Comparison of ENCODE assay signal across 8 mouse cellular contexts in the genomic region with DNA sequence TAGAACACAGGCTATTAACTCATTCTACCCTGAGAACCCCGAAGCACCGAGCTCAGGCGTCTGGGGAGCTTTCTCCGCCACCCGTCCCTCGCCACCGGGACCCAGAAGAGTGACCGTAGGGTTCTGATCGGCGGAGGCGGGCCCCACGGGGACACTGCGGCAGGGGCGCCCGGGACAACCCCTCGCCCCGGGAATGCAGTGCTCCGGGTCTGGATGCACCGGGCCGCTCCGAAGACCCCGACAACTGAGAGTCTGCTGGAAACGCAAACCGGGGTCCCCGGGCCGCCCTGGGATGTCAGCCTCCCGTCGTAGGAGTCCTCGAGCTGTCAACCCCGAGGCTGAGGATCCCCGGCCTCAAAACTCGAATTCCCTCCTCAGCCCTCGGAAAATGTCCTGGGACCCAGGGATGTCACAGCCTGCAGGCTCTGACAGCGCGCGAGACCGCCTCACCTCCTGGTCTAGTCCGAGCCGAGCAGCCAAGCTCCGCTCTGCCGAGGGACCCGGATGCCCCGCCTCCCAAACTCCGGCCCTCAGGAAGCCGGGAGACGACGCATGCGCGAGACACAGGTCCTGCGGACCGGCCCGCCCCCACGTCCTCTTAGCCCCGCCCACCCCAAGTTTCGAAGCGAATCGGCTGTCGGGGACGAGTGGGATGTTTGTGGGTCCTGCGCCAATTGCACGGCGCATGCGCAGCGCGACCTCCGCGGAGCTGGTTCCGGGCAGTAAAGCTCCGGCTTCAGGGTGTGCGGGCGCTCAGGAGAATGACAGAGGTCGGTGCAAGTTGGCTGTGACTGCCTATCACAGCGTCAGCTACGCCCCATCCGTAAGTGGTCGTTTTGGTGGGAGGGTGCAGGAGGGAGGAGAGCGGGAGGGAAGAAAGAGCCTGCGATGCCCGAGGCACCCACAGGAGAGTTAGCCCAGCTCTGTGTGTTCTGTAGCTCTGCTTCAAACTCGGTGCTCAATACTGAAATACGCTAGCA. TPM values are rescaled to one million over a fixed set of nuclear protein-coding genes. Genes with fewer than 3 reads are reported as not detected.
A peak's percentile ranks its signal among the peaks of the same experiment; 100 is the strongest.
DNase-seq lines count a peak whose midpoint lies in the region; ATAC-seq and TF ChIP-seq lines count a peak whose summit lies in the region.

A gene (minus strand): TSS at position 509 of the 980 bp plus-strand sequence.
A gene (plus strand): TSS at position 712 of the 980 bp plus-strand sequence.

- peaks cover 8% of the 10 kb centered on the region for H3K4me1 ChIP-seq in bone marrow macrophage, adult 2 months (ENCODE audit: control insufficient read depth, insufficient read depth, low read length)
- 0 out of 2 replicates have a peak, but pooled peaks cover 2% of the 10 kb centered on the region for H3K4me1 ChIP-seq in embryonic fibroblast, embryonic 13.5 days (ENCODE audit: control insufficient read depth, insufficient read depth, low read length)
- H3K4me1 ChIP-seq in kidney, embryonic 14.5 days (ENCODE audit: control insufficient read depth, insufficient read depth, low read length) = no peaks in the 10 kb centered on the region
- H3K4me1 ChIP-seq in limb, embryonic 15.5 days = peaks cover 8% of the 10 kb centered on the region; the same call in 1 of the 2 replicates

- H3K4me3 ChIP-seq in bone marrow macrophage, adult 2 months (ENCODE audit: insufficient read depth, low read length) = peak within 1 kb of the TSS; percentile 97
- peak within 1 kb of the TSS; percentile 92 for H3K4me3 ChIP-seq in embryonic fibroblast, embryonic 13.5 days (ENCODE audit: insufficient read depth, low read length)
- H3K4me3 ChIP-seq in kidney, embryonic 14.5 days (ENCODE audit: low read length) = peak within 1 kb of the TSS; percentile 84
- H3K4me3 ChIP-seq in limb, embryonic 15.5 days = peak within 1 kb of the TSS; percentile 87

- H3K36me3 ChIP-seq in kidney, embryonic 14.5 days (ENCODE audit: control insufficient read depth, insufficient read depth, low read length) = peaks cover 20% of the 10 kb centered on the region; the same call in 1 of the 2 replicates
- peaks cover 22% of the 10 kb centered on the region for H3K36me3 ChIP-seq in limb, embryonic 15.5 days

- ATAC-seq in kidney, embryonic 14.5 days (ENCODE audit: low FRiP score, low TSS enrichment) = peak; percentile 99
- peak; percentile 97 for ATAC-seq in limb, embryonic 15.5 days (ENCODE audit: insufficient number of reproducible peaks, low FRiP score, low TSS enrichment, low read depth)

- H3K9me3 ChIP-seq in kidney, embryonic 14.5 days (ENCODE audit: control insufficient read depth, low read length) = no peaks in the 10 kb centered on the region
- H3K9me3 ChIP-seq in limb, embryonic 15.5 days = no peaks in the 10 kb centered on the region

- peak within 1 kb of the TSS; percentile 71 for H3K9ac ChIP-seq in kidney, embryonic 14.5 days (ENCODE audit: low read depth, low read length)
- peak within 1 kb of the TSS; percentile 76 for H3K9ac ChIP-seq in limb, embryonic 15.5 days

- H3K4me2 ChIP-seq in kidney, embryonic 14.5 days (replicated peaks; ENCODE audit: low read depth, low read length) = peak within 1 kb of the TSS; percentile 78
- H3K4me2 ChIP-seq in limb, embryonic 15.5 days = peak within 1 kb of the TSS; percentile 86

- peak within 1 kb of the TSS; percentile 62 for H3K27ac ChIP-seq in bone marrow macrophage, adult 2 months (ENCODE audit: insufficient read depth, low read depth, low read length)
- H3K27ac ChIP-seq in embryonic fibroblast, embryonic 13.5 days (ENCODE audit: insufficient read depth, low read length) = peak within 1 kb of the TSS; percentile 62
- H3K27ac ChIP-seq in kidney, embryonic 14.5 days (ENCODE audit: low read depth, low read length) = peak within 1 kb of the TSS; percentile 55; the same call in 1 of the 2 replicates
- H3K27ac ChIP-seq in limb, embryonic 15.5 days = peak within 1 kb of the TSS; percentile 86

- no peak for TF ChIP-seq CTCF in bone marrow macrophage, adult 2 months (IDR thresholded peaks at IDR 0.05; ENCODE audit: low read depth, low read length)
- no peak for TF ChIP-seq CTCF in embryonic fibroblast, embryonic 13.5 days (IDR thresholded peaks at IDR 0.05; ENCODE audit: borderline replicate concordance, insufficient read depth, low read length)

- WGBS in kidney, embryonic 14.5 days = under 1% methylated on average over 80 of the region's 81 CpGs
- under 1% methylated on average over 81 of the region's 81 CpGs for WGBS in limb, embryonic 15.5 days

- DNase-seq in A20 (ENCODE audit: low read depth, low spot score) = peak; percentile 98
- DNase-seq in heart, adult 9 months (ENCODE audit: low spot score in 2 of 2) = peak; percentile 97
- DNase-seq in monocyte, adult 2 months (ENCODE audit: low read depth in 1 of 2, low spot score in 2 of 2) = peak; percentile 89
- DNase-seq in spleen, postnatal 36 days (ENCODE audit: low spot score in 2 of 2) = peak; percentile 98

- no peaks in the 10 kb centered on the region for H3K27me3 ChIP-seq in kidney, embryonic 14.5 days (ENCODE audit: control insufficient read depth, insufficient read depth, low read length)
- no peaks in the 10 kb centered on the region for H3K27me3 ChIP-seq in limb, embryonic 15.5 days

- TF ChIP-seq POLR2A in bone marrow macrophage, adult 2 months (IDR thresholded peaks at IDR 0.05; ENCODE audit: borderline replicate concordance, low read depth, low read length) = peak; percentile 55; the same call in 1 of the 2 replicates
- peak; percentile 84 for TF ChIP-seq POLR2A in embryonic fibroblast, embryonic 13.5 days (IDR thresholded peaks at IDR 0.05; ENCODE audit: low read depth, low read length)

RNA-seq across cellular contexts. Expression of the first gene that starts in this region (rescaled TPM):
- 16.3 and 19.6 TPM in 2 replicates for polyA plus RNA-seq in bone marrow macrophage, adult 2 months (2012; ENCODE audit: insufficient read depth, insufficient read length, missing spikeins)
- 28.5 and 31.0 TPM in 2 replicates for polyA plus RNA-seq in embryonic fibroblast, embryonic 13.5 days (2011; ENCODE audit: insufficient read length, low read depth, missing spikeins)
- 7.1 and 9.3 TPM in 2 replicates for polyA plus RNA-seq in kidney, embryonic 14.5 days (2014; fragmentation: Nextera tagmentation; extraction: Ambion mirVana)
- polyA plus RNA-seq in limb, embryonic 15.5 days (2015; fragmentation: Nextera tagmentation; extraction: Ambion mirVana) = 10.1 and 12.0 TPM in 2 replicates

RNA-seq across cellular contexts. Expression of the second gene that starts in this region (rescaled TPM):
- polyA plus RNA-seq in bone marrow macrophage, adult 2 months (2012; ENCODE audit: insufficient read depth, insufficient read length, missing spikeins) = 36.4 and 38.3 TPM in 2 replicates
- 34.6 and 43.3 TPM in 2 replicates for polyA plus RNA-seq in embryonic fibroblast, embryonic 13.5 days (2011; ENCODE audit: insufficient read length, low read depth, missing spikeins)
- 33.7 and 43.4 TPM in 2 replicates for polyA plus RNA-seq in kidney, embryonic 14.5 days (2014; fragmentation: Nextera tagmentation; extraction: Ambion mirVana)
- 45.1 and 48.6 TPM in 2 replicates for polyA plus RNA-seq in limb, embryonic 15.5 days (2015; fragmentation: Nextera tagmentation; extraction: Ambion mirVana)

Comparison
In these comparisons a context has a peak if more than half of its experiments do, and no peak if none do; other contexts are left out.
1. Peak in every context shown above with its lines: DNase-seq, ATAC-seq, H3K4me3 ChIP-seq and H3K27ac ChIP-seq.